Mouse (Mus musculus) hematopoietic stem cell, adult 5-6 weeks (primary cell): ENCODE results near the gene Dclk1. TPM values are rescaled to one million over a fixed set of nuclear protein-coding genes. Genes with fewer than 3 reads are reported as not detected.

Experiments used
- ATAC-seq, 2 experiments: fragments of 125-278 bp in 1 of 2; replicated peaks in 1 of 2; 2 replicates each; pipeline ENCODE4 v1.8.0; 2016 to 2017; ENCODE audit warnings: inconsistent platforms in 2 of 2, mild to moderate bottlenecking in 2 of 2, moderate number of reproducible peaks in 2 of 2, low read depth in 1 of 2, moderate TSS enrichment in 1 of 2; ENCODE audit not compliant: low FRiP score in 2 of 2, poor library complexity in 2 of 2, severe bottlenecking in 2 of 2, insufficient read depth in 1 of 2, low TSS enrichment in 1 of 2
- total RNA-seq: library from RNA; stranded (forward); fragments of 172-1452, 232-1000 nt; gene quantifications from 2 replicates; pipeline ENCODE4 v1.2.3, GENCODE M21; 2017

The Dclk1 gene
- total RNA-seq, 1 experiment from 2014 or later: not detected

DNA sequence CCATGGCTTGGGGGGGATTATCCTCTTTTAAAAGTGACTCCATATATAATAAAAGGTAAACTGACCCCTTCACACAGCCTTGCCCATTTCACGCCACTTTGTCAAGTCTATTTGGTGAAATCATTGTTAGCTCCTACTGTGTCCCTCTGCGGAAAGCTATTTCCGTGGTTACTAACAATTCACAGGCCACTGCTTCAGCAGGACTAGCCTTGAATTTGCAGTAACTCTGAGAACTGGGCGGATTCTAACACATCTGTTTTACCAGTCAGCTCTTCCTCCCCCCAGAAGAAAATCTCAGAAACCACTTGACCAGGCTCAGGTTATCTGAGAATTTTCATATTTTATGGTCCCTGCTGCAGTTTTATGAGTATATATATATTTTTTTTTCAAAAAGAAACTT, 253.7 kb downstream of the Dclk1 start:
- ATAC-seq: no peak

DNA sequence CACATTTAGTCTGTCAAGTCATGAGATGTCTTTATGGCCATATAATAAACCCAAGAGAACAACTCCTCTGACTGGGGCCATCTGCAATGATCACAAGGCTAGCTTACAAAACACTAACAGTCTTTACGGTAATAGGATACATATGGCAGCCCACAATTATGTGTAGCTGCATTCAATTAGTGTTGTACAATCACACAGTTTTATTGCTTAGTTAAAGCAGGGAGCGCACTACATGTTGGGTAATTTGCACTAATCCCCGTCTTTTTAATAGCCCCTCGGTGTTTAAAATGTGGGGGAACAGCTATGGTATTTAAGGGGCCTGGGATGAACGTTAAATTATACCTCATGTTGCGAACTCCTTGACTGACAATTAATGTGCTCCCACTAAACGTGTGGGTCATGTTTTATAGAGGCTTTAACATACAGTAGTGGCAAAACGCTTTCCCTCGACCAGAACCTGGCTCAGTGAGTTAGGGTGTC, 254.3 kb downstream of the Dclk1 start:
- no peak for ATAC-seq

DNA sequence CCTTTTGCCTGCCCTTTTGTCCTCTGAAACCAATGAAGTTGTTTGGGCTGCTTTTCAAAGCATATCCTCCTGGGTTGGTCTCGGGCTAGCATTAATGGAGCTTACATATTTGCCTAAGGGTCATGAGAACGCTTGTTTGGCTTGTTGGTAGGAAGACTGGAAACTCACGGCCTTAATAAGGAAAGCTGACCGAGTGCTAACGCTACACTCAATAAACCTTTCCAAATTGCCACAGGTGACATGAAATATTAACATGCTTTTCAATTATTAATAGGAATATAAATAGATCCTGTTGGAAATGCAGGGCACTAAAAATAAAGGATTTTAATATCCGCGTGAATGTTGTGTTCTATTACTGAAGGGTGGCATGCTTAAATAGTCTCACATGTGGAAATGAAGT, 257.1 kb downstream of the Dclk1 start:
- ATAC-seq: no peak

GRCm38 (mm10) chr3:55510198-55510597, 268.0 kb downstream of the Dclk1 start:
- no peak for ATAC-seq

GRCm38 (mm10) chr3:55511658-55512057, 269.5 kb downstream of the Dclk1 start:
- ATAC-seq: peak; percentile 32; a peak in 2 of 4 replicates

DNA sequence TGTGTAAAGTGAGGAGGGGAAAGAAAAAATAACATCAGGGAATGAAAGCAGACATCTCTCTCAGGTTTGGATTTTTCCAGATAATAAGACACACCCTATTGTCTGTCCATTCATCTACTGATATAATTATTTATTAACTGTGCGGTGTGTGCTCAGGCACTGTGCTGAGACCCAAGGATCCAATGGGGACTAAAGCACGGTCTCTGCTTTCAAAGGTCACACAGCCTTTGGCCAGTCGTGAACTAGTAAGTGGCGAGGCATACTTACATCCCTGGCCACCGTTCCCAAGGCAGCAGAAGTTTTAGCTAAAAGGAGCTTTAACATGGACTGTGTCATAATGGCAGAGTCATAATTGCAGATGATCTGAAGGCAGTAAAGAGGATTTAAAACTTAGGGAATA, 273.8 kb downstream of the Dclk1 start:
- ATAC-seq: no peak

- peak; percentile 58 to 61 for ATAC-seq
Observed at GRCm38 (mm10) chr3:55517454-55518014, 275.4 kb downstream of the Dclk1 start.

GRCm38 (mm10) chr3:55520240-55521180, 278.3 kb downstream of the Dclk1 start:
- ATAC-seq: peak; percentile 76 to 77

GRCm38 (mm10) chr3:55521776-55522175, 279.6 kb downstream of the Dclk1 start:
- no peak for ATAC-seq

- no peak for ATAC-seq
Observed at GRCm38 (mm10) chr3:55523224-55523623, 281.1 kb downstream of the Dclk1 start.

- ATAC-seq: no peak
Observed at GRCm38 (mm10) chr3:55523735-55524477, 281.7 kb downstream of the Dclk1 start.

DNA sequence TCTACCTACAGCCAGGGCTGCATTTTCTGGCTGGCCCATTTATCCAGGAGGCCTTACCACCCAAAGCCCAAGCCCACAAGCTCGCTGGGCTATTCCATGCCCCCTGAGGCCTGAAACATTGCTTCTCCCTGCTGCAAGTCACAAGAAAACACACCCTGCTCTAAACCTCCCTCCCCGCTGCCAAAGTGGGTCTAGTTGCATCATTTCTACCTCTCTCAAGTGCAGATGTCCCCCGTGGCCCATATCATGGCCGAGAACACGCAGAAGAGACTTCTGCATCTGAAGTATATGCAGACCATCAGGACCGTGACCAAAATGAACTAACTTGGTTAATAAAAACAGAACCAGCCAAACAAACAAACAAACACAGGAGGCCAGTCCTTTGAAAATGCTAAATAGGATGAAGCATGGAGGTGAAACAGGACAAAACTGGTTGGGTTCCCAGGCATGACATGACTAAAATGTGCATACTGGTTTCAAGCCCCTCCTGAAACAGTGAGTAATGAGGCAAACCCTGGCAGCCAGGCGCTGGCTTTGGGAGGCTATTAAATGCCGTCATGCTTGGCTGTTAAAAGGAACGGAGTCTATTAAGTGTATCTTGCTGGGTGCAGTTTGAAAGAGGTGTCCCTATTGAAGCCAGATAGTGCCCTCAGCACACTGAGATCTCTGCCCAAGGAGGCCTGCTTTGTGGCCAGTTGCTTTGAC, 282.5 kb downstream of the Dclk1 start:
- no peak for ATAC-seq

DNA sequence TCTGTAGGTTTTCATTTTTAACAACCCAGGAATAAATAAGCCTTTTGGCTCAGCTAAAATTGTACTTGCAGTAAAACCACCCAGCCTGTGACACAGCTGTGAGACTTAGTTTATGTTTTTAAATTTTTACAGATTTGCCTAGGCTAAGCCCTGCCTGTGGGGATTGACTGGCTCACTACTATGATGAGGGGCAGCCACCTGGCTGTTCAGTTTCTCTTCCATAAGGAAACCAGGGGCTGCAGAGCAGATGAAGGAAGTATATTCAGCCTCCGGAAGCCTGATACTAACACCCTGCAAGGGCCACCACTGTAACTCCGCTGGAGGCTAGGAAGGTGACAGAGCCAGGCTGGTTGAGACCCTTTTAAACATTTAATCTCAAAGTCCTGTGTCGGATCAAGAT, 284.3 kb downstream of the Dclk1 start:
- peak; percentile 12 to 54; a peak in 1 of 4 replicates for ATAC-seq

- ATAC-seq: no peak
Observed at GRCm38 (mm10) chr3:55527566-55527965, 285.4 kb downstream of the Dclk1 start.

- ATAC-seq: no peak
Observed at GRCm38 (mm10) chr3:55528012-55528411, 285.8 kb downstream of the Dclk1 start.

- no peak for ATAC-seq
Observed at GRCm38 (mm10) chr3:55529414-55529813, 287.2 kb downstream of the Dclk1 start.
